Mouse (Mus musculus) forebrain, embryonic 12.5 days (tissue): ENCODE measurements around the gene Arhgap28. TPM values are rescaled to one million over a fixed set of nuclear protein-coding genes. Genes with fewer than 3 reads are reported as not detected.

Experiments used
- ATAC-seq: fragments of 200-750 bp; cut with Nextera tagmentation; 2 replicates; pipeline ENCODE4 v1.8.0; 2017; ENCODE audit warnings: moderate TSS enrichment; ENCODE audit not compliant: low FRiP score
- H3K27ac ChIP-seq: fragments of 300-500 bp; sonication (generic); 2 replicates; pipeline ENCODE4 v1.5.1; 2016; ENCODE audit warnings: mild to moderate bottlenecking
- H3K27me3 ChIP-seq: fragments of 300-500 bp; sonication (generic); 2 replicates; pipeline ENCODE4 v1.6.1; 2016; ENCODE audit warnings: mild to moderate bottlenecking
- H3K36me3 ChIP-seq: fragments of 300-500 bp; sonication (generic); replicated peaks from 2 replicates; pipeline ENCODE4 v1.6.1; 2016; ENCODE audit warnings: mild to moderate bottlenecking
- H3K4me1 ChIP-seq: fragments of 300-500 bp; sonication (generic); 2 replicates; pipeline ENCODE4 v1.6.1; 2016
- H3K4me2 ChIP-seq: fragments of 300-500 bp; sonication (generic); 2 replicates; pipeline ENCODE4 v1.6.1; 2016; ENCODE audit warnings: mild to moderate bottlenecking, moderate library complexity
- H3K4me3 ChIP-seq: fragments of 300-500 bp; sonication (generic); replicated peaks from 2 replicates; pipeline ENCODE4 v1.5.1; 2016; ENCODE audit warnings: mild to moderate bottlenecking
- H3K9ac ChIP-seq: fragments of 300-500 bp; sonication (generic); 2 replicates; pipeline ENCODE4 v1.6.1; 2016; ENCODE audit warnings: mild to moderate bottlenecking
- H3K9me3 ChIP-seq: fragments of 300-500 bp; sonication (generic); 2 replicates; pipeline ENCODE4 v1.6.1; 2016
- WGBS: fragments of 180-500 bp; shearing (Covaris S2); methylation state at CpG from one replicate; pipeline ENCODE4 v1.1.7; 2016; 5-methylcytosine and 5-hydroxymethylcytosine counted together
- polyA plus RNA-seq: library from polyadenylated mRNA; unstranded; fragments of >200 nt; fragmentation: Nextera tagmentation; extraction: Ambion mirVana; gene quantifications from 2 replicates; pipeline ENCODE4 v1.2.1, GENCODE M21; 2016

Gene Arhgap28
- 15.1 and 17.0 TPM in 2 replicates for polyA plus RNA-seq

DNA sequence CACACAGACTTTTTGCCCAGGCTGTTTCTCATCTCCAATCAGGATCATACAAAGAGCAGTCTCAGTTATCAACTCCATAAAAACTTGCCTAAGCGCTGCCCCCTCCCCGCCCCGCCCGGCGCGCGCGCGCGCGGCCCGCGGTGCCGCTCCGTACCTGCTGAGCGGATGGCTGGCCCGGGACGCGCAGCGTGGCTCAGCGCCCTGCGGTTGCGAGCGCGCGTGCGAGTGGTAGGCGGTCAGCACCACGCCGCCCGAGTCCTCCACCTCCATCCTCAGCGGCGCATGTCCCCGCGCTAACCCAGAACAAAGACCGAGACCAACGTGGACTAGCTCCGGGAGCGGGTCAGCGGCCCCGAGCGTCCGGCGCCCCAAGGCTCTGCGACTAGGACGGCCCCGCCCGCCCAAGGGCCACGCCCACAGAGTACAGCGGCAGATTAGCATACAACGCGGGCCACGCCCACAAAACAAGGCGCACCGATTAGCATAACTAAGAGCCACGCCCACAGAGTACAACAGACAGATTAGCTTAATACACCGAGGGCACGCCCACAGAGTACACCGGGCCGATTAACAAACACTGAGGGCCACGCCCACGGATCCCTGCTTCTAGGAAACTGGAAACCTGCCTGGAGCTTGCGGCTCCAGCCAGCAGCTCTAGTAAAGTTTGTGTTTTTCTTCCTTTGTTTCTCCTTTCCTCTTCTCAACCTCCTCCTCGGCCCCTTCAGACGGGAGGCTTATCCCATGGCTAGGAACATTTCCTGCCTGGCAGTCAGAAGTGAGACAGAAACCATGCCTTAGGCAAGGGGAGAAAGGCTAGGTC is at the start of gene Arhgap28:
TSS of gene Arhgap28 (minus strand) at position 380 of the 820 bp plus-strand sequence.
- Histone ChIP-seq H3K4me3 (peak within 1 kb of the TSS; percentile 61), H3K4me2 (peak within 1 kb of the TSS; percentile 77), H3K27me3 (peaks cover 9% of the 10 kb centered on the region; the same call in 1 of the 2 replicates), H3K9me3 (no peaks in the 10 kb centered on the region), H3K9ac (peak within 1 kb of the TSS; percentile 69), H3K36me3 (no peaks in the 10 kb centered on the region), H3K4me1 (peaks cover 23% of the 10 kb centered on the region), H3K27ac (peak within 1 kb of the TSS; percentile 47)
- peak; percentile 97 for ATAC-seq
- WGBS, result under 1% methylated on average over 65 of the region's 65 CpGs

DNA sequence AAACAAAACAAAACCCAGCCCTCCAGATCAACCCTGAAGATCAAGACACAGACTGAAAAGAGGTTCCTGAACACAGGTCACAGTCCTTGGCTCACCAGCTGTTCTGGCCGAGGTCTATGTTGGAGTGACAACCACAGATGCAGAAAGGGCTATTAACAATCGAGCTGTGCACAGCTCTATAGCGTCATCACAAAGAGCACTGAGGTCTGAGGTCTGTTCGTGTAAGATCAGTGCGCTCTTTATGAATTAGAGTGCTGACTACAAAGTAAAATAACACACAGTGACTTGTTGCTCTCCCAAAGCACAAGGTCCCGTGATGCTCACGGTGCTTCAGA is 42.4 kb upstream of the Arhgap28 start:
- no peak overlapping the region for H3K4me2 ChIP-seq
- no peak overlapping the region for H3K4me3 ChIP-seq
- no peaks in the 10 kb centered on the region for H3K27me3 ChIP-seq
- 74% methylated on average over 7 of the region's 7 CpGs for WGBS
- no peak overlapping the region for H3K9ac ChIP-seq
- H3K4me1 ChIP-seq, result no peaks in the 10 kb centered on the region
- H3K9me3 ChIP-seq, result no peaks in the 10 kb centered on the region
- no peaks in the 10 kb centered on the region for H3K36me3 ChIP-seq
- ATAC-seq, result no peak
- no peak overlapping the region for H3K27ac ChIP-seq

DNA sequence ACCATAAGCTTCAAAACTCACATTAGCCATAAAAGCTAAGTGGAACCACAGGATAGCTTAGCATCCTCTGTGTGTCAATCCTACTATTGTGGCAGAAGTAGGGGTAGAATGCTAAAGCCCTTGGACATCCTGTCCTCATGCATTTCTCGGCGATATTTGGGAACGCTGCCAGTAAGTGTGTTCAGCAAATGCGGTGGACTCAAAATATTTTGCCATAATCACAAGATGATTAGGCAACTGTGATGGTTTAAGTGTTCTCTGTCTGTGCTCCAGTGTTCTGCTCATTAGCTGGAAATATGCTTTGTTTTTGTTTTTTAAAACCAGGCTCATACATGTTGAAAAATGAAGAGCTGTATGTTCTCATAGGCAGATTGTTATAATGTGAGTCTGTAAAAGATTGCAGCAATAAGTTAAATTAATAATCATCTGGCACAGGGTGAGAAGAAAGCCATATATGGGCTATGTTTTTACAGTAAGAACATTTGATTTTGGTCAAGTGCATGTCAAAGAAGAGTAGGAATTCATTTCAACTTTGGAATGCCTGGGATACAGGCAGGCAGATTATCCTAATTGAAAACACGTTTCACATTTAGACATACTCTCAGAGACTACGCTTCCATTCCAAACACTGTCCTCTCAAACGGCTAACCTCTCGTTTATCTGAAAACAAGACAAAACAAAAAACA is 41.9 kb upstream of the Arhgap28 start:
- H3K4me1 ChIP-seq, result no peaks in the 10 kb centered on the region
- H3K4me3 ChIP-seq, result no peak overlapping the region
- H3K9me3 ChIP-seq, result no peaks in the 10 kb centered on the region
- no peaks in the 10 kb centered on the region for H3K27me3 ChIP-seq
- 75% methylated on average over 8 of the region's 8 CpGs for WGBS
- H3K9ac ChIP-seq, result no peak overlapping the region
- H3K4me2 ChIP-seq, result no peak overlapping the region
- no peak for ATAC-seq
- H3K36me3 ChIP-seq, result no peaks in the 10 kb centered on the region
- H3K27ac ChIP-seq, result no peak overlapping the region

DNA sequence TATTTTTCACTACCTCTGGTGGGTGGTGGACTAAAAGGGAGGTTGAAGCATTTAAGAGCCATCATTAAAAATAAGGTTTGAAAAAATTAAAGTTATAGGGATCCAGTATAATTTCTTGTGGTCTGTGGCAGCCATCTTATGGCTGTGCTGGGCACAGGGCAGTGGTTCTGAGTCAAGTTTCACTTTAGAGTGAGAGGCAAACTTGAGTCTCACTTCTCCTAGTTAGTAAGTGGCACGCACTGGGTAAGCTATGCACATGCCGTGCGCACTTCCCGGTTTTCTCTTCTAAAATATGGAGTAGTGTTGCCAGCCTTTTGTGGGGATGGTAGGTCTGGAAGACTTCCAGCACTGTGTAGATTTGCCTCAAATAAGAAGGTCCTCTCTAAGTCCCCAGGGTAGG is 38.5 kb upstream of the Arhgap28 start:
- H3K4me3 ChIP-seq, result no peak overlapping the region
- no peak overlapping the region for H3K4me2 ChIP-seq
- ATAC-seq, result no peak
- H3K27ac ChIP-seq, result no peak overlapping the region
- no peaks in the 10 kb centered on the region for H3K36me3 ChIP-seq
- H3K27me3 ChIP-seq, result no peaks in the 10 kb centered on the region
- no peaks in the 10 kb centered on the region for H3K4me1 ChIP-seq
- no peak overlapping the region for H3K9ac ChIP-seq
- WGBS, result over 99% methylated on average over 4 of the region's 4 CpGs
- no peaks in the 10 kb centered on the region for H3K9me3 ChIP-seq

DNA sequence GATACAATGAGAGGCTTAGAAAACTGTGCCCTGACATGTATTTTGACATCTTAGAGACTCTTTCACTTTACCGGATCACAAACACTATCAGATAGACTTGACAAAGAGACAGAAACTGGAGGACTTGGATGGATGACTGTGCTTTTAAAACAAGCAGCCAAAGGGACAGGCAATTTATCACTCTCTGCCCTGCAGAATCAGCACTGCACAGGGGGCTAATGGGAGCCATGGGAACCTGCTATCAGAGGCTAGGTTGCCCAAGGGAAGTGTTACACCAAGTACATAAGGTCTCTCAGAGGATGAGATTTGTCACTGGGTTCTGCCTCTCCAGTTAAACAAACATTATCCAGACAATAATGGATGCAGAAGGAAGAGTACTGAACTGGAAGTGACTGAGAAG is 33.1 kb upstream of the Arhgap28 start:
- no peak overlapping the region for H3K27ac ChIP-seq
- no peaks in the 10 kb centered on the region for H3K9me3 ChIP-seq
- ATAC-seq, result no peak
- WGBS, result 76% methylated on average over 1 of the region's 1 CpGs
- H3K4me3 ChIP-seq, result no peak overlapping the region
- no peaks in the 10 kb centered on the region for H3K27me3 ChIP-seq
- H3K9ac ChIP-seq, result no peak overlapping the region
- H3K4me1 ChIP-seq, result no peaks in the 10 kb centered on the region
- no peaks in the 10 kb centered on the region for H3K36me3 ChIP-seq
- no peak overlapping the region for H3K4me2 ChIP-seq

DNA sequence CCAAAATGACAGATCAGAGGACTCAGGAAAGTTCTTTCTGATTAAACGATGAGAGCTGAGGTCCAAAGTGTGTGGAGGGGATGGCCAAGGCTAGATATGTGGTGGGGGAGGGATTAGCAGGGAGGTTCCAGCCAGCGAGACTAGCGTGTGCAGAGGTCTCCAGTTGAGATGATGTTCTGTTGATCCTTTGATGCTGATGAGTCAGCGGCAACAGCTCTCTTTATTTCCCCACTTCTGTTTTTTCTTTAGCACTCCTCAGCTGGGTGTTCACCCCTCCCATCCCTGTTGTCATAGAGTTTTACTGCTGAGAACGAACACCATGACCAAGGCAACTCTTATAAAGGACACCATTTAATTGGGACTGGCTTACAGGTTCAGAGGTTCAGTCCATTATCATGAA is 25.6 kb upstream of the Arhgap28 start:
- 81% methylated on average over 5 of the region's 5 CpGs for WGBS

DNA sequence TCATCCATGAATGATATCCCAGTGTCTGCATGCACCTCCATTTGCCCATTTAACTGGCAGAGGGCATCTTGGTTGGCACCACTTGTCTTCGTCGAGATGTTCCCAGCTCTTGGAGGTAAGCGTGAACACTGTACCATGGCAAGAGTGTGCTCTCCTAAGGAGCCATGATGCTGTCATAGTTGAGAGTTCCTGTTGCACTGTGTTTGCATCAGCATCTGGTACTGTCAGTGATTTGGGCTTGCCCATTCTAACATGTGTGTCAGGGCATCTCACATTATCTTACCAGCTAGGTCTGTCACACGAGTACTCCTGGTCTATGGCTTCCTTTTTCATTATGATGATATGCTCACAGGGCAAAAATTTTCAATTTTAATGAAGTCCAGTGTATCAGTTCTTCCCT is 24.6 kb upstream of the Arhgap28 start:
- Histone ChIP-seq H3K9me3 (no peaks in the 10 kb centered on the region), H3K4me1 (no peaks in the 10 kb centered on the region), H3K4me3 (no peak overlapping the region), H3K9ac (no peak overlapping the region), H3K4me2 (no peak overlapping the region), H3K27me3 (no peaks in the 10 kb centered on the region), H3K27ac (no peak overlapping the region), H3K36me3 (no peaks in the 10 kb centered on the region)
- 90% methylated on average over 4 of the region's 4 CpGs for WGBS
- ATAC-seq, result no peak

More for the DNA sequence above, 25.6 kb upstream of the Arhgap28 start:
- no peak overlapping the region for H3K4me2 ChIP-seq
- H3K9ac ChIP-seq, result no peak overlapping the region
- no peaks in the 10 kb centered on the region for H3K9me3 ChIP-seq
- H3K4me1 ChIP-seq, result no peaks in the 10 kb centered on the region
- H3K4me3 ChIP-seq, result no peak overlapping the region
- no peaks in the 10 kb centered on the region for H3K36me3 ChIP-seq
- ATAC-seq, result no peak
- H3K27me3 ChIP-seq, result no peaks in the 10 kb centered on the region
- H3K27ac ChIP-seq, result no peak overlapping the region

DNA sequence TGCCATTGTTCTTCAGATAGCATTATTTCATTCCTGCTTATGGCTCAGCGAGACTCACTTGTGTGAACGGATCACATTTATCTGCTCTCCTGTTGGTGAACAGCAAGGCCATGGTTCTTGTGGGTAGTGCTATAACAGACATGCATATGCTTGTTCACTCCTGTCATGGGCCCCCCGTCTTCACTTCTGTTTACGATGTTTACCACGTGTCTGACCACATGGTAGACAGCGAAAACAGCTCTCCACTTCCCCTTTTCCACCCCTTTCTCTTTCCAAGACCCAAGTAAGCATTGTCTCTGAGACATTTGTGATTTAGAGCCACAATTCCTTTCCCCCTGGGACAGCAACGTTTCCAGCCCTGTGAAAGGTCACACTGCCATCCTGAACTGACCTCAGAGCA is 20.4 kb upstream of the Arhgap28 start:
- H3K4me1 ChIP-seq, result no peaks in the 10 kb centered on the region
- no peak overlapping the region for H3K27ac ChIP-seq
- no peaks in the 10 kb centered on the region for H3K9me3 ChIP-seq
- no peaks in the 10 kb centered on the region for H3K36me3 ChIP-seq
- no peaks in the 10 kb centered on the region for H3K27me3 ChIP-seq
- 83% methylated on average over 7 of the region's 7 CpGs for WGBS
- no peak for ATAC-seq
- no peak overlapping the region for H3K4me3 ChIP-seq
- H3K9ac ChIP-seq, result no peak overlapping the region
- H3K4me2 ChIP-seq, result no peak overlapping the region

DNA sequence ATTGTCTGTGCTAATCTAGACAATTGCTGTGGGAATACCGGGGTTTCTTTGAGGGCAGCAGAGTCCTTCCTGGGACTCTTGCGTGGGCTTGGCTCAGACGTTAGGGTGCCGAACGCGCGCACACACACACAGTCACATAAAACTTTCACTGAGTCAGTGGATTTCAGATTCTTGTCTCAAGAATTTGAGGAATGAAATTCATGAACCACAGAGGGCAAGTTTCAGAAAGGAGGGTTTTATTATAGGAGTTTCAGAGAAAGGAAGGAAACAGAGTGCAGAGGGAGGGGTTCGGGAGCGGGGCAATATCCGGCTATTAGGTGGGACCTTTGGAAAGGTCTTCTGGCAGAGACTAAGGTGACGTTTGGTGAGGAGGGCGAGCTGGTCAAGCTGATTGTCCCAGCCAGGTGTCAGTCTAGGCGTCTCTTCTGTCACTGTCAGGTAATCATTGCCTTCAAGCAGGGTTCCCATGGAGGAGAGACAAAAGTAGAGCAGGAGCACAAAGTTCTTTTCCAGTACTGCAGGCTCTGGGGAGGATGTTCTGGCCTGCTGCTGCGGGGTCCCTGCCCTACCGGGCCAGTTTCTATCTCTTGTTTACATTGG is 15.6 kb upstream of the Arhgap28 start:
- ATAC-seq, result no peak
- 83% methylated on average over 15 of the region's 15 CpGs for WGBS
- H3K9ac ChIP-seq, result no peak overlapping the region

DNA sequence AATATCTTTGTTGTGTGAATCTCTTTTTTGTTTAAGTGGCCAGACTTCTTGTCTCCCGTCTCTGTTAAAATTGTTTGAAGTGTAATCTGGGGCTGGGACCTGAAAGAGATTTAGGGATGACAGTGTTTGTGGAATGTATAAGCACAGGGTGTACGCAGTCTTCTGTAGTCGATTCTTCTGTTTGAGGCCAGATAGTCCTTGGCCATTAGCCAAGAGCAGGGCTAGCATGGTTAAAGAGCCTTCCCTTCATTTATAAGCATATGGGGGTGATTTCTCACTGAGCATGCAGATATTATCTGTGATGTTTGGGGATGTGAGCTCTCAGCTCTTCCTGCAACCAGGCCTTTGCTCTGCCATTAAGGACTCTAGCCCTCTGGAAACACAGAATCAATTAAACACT is 13.2 kb upstream of the Arhgap28 start:
- H3K9ac ChIP-seq, result no peak overlapping the region
- no peak overlapping the region for H3K4me2 ChIP-seq
- H3K27ac ChIP-seq, result no peak overlapping the region
- 76% methylated on average over 3 of the region's 3 CpGs for WGBS
- H3K36me3 ChIP-seq, result no peaks in the 10 kb centered on the region
- no peaks in the 10 kb centered on the region for H3K4me1 ChIP-seq
- no peak overlapping the region for H3K4me3 ChIP-seq
- H3K9me3 ChIP-seq, result no peaks in the 10 kb centered on the region
- H3K27me3 ChIP-seq, result no peaks in the 10 kb centered on the region
- no peak for ATAC-seq

More for the DNA sequence above, 15.6 kb upstream of the Arhgap28 start:
- H3K36me3 ChIP-seq, result no peaks in the 10 kb centered on the region
- H3K27me3 ChIP-seq, result no peaks in the 10 kb centered on the region
- H3K27ac ChIP-seq, result no peak overlapping the region
- H3K4me3 ChIP-seq, result no peak overlapping the region
- no peaks in the 10 kb centered on the region for H3K9me3 ChIP-seq
- H3K4me2 ChIP-seq, result no peak overlapping the region
- H3K4me1 ChIP-seq, result no peaks in the 10 kb centered on the region

DNA sequence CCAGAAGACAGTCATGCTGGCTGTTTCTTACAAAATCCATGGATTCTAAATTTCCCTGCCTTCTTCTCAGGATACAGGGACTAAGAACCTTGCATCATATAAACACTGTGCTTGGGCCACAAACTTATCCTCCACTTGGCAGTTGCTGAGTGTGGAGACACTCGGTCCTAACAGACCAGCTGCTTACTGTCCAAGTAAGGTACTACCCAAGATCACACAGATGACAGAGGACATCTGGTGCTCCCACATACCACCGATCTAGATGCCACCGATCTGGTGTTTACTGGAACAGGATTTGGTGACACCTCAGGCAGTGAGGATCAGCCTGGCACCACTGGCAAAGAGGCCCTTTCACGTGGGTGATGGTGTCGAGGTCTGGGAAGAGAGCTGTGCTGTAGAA is 7.7 kb upstream of the Arhgap28 start:
- Histone ChIP-seq H3K27me3 (no peaks in the 10 kb centered on the region), H3K4me3 (no peak overlapping the region), H3K9ac (no peak overlapping the region), H3K9me3 (peaks cover 4% of the 10 kb centered on the region; the same call in 1 of the 2 replicates), H3K27ac (no peak overlapping the region), H3K4me1 (no peaks in the 10 kb centered on the region), H3K4me2 (no peak overlapping the region), H3K36me3 (no peaks in the 10 kb centered on the region)
- no peak for ATAC-seq
- WGBS, result 93% methylated on average over 5 of the region's 5 CpGs

DNA sequence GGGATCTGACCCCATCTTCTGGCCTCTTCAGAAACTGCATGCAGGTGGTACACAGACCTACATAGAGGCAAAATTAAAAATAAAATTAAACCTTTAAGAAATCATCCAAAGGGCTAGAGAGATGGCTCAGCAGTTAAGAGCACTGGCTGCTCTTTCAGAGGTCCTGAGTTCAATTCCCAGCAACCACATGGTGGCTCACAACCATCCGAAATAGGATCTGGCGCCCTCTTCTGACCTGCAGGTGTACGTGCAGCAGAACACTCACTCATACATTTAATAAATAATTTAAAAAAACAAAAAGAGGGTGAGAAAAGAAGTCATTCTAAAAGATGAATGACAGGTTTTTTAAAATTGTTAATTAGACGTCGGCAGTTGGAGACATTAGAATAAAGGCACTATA is 6.1 kb upstream of the Arhgap28 start:
- Histone ChIP-seq H3K36me3 (no peaks in the 10 kb centered on the region), H3K27me3 (no peaks in the 10 kb centered on the region), H3K27ac (no peak overlapping the region), H3K9me3 (peaks cover 4% of the 10 kb centered on the region; the same call in 1 of the 2 replicates), H3K4me3 (no peak overlapping the region), H3K9ac (no peak overlapping the region), H3K4me1 (peaks cover 1% of the 10 kb centered on the region; the same call in 1 of the 2 replicates), H3K4me2 (no peak overlapping the region)
- no peak for ATAC-seq
- 93% methylated on average over 5 of the region's 5 CpGs for WGBS
